Mouse (Mus musculus) cerebellum, adult 2 months (tissue): ENCODE results near the gene Tnfaip3.

ENCODE experiments used
- CTCF ChIP-seq: fragments of 200-500 bp; IDR thresholded peaks from 2 replicates; pipeline ENCODE4 v1.5.1; 2011; ENCODE audit warnings: low read depth, mild to moderate bottlenecking, control low read depth, low read length, moderate library complexity, borderline replicate concordance; ENCODE audit not compliant: insufficient read depth
- POLR2A ChIP-seq: fragments of 200-500 bp; IDR thresholded peaks from 2 replicates; pipeline ENCODE4 v1.6.1; 2011; ENCODE audit warnings: low read length, control low read depth, borderline replicate concordance; ENCODE audit not compliant: insufficient read depth

GRCm38 (mm10) chr10:19013351-19013750, 2.1 kb downstream of the Tnfaip3 start:
- TF ChIP-seq POLR2A (no peak), CTCF (no peak)
